Mouse (Mus musculus): Measurements from ENCODE around the gene Ralbp1.

Ralbp1 gene

GRCm38 (mm10) chr17:65885697-65886529 is at the start of gene Ralbp1:
Ralbp1 (minus strand) TSS chr17:65885798.
- peak in 1 of 2 experiments; percentile 27 for DNase-seq (ENCODE audit: low read depth in 1 of 2, low spot score in 2 of 2)

GRCm38 (mm10) chr17:65933741-65934140 is 48.1 kb upstream of the Ralbp1 start:
- no peak for DNase-seq (ENCODE audit: low read depth in 1 of 2, low spot score in 2 of 2)

GRCm38 (mm10) chr17:65931525-65931924 is 45.9 kb upstream of the Ralbp1 start:
- DNase-seq (ENCODE audit: low read depth in 1 of 2, low spot score in 2 of 2), result no peak

GRCm38 (mm10) chr17:65930960-65931359 is 45.4 kb upstream of the Ralbp1 start:
- peak in 1 of 2 experiments; percentile 32 for DNase-seq (ENCODE audit: low read depth in 1 of 2, low spot score in 2 of 2)

GRCm38 (mm10) chr17:65930158-65930826 is 44.7 kb upstream of the Ralbp1 start:
- no peak for DNase-seq (ENCODE audit: low read depth in 1 of 2, low spot score in 2 of 2)

GRCm38 (mm10) chr17:65929319-65929978 is 43.9 kb upstream of the Ralbp1 start:
- no peak for DNase-seq (ENCODE audit: low read depth in 1 of 2, low spot score in 2 of 2)

GRCm38 (mm10) chr17:65927077-65927476 is 41.5 kb upstream of the Ralbp1 start:
- no peak for DNase-seq (ENCODE audit: low read depth in 1 of 2, low spot score in 2 of 2)

GRCm38 (mm10) chr17:65924218-65924617 is 38.6 kb upstream of the Ralbp1 start:
- no peak for DNase-seq (ENCODE audit: low read depth in 1 of 2, low spot score in 2 of 2)

GRCm38 (mm10) chr17:65921975-65922374 is 36.4 kb upstream of the Ralbp1 start:
- no peak for DNase-seq (ENCODE audit: low read depth in 1 of 2, low spot score in 2 of 2)

GRCm38 (mm10) chr17:65919235-65919634 is 33.6 kb upstream of the Ralbp1 start:
- no peak for DNase-seq (ENCODE audit: low read depth in 1 of 2, low spot score in 2 of 2)

- no peak for DNase-seq (ENCODE audit: low read depth in 1 of 2, low spot score in 2 of 2)
Measured at GRCm38 (mm10) chr17:65916135-65916668, 30.6 kb upstream of the Ralbp1 start.

GRCm38 (mm10) chr17:65914083-65914482 is 28.5 kb upstream of the Ralbp1 start:
- no peak for DNase-seq (ENCODE audit: low read depth in 1 of 2, low spot score in 2 of 2)

- no peak for DNase-seq (ENCODE audit: low read depth in 1 of 2, low spot score in 2 of 2)
Measured at GRCm38 (mm10) chr17:65912202-65912601, 26.6 kb upstream of the Ralbp1 start.

- DNase-seq (ENCODE audit: low read depth in 1 of 2, low spot score in 2 of 2), result no peak
Measured at GRCm38 (mm10) chr17:65911285-65912069, 25.9 kb upstream of the Ralbp1 start.

GRCm38 (mm10) chr17:65908270-65908669 is 22.7 kb upstream of the Ralbp1 start:
- no peak for DNase-seq (ENCODE audit: low read depth in 1 of 2, low spot score in 2 of 2)

GRCm38 (mm10) chr17:65906895-65907401 is 21.4 kb upstream of the Ralbp1 start:
- no peak for DNase-seq (ENCODE audit: low read depth in 1 of 2, low spot score in 2 of 2)

GRCm38 (mm10) chr17:65906313-65906894 is 20.8 kb upstream of the Ralbp1 start:
- no peak for DNase-seq (ENCODE audit: low read depth in 1 of 2, low spot score in 2 of 2)

- DNase-seq (ENCODE audit: low read depth in 1 of 2, low spot score in 2 of 2), result no peak
Measured at GRCm38 (mm10) chr17:65905241-65905640, 19.6 kb upstream of the Ralbp1 start.

- no peak for DNase-seq (ENCODE audit: low read depth in 1 of 2, low spot score in 2 of 2)
Measured at GRCm38 (mm10) chr17:65903826-65904225, 18.2 kb upstream of the Ralbp1 start.

- no peak for DNase-seq (ENCODE audit: low read depth in 1 of 2, low spot score in 2 of 2)
Measured at GRCm38 (mm10) chr17:65903011-65903410, 17.4 kb upstream of the Ralbp1 start.
